Mouse (Mus musculus) lung, adult 18-20 months (tissue): Measurements from ENCODE around the gene Sltm.
"Not testable (repeated sequence)": the region's sequence is repeated elsewhere in the genome, so short reads cannot be mapped to it uniquely, and the experiment has no call there.

Source experiments
- DNase-seq, 2 experiments: peaks; one replicate each; pipeline ENCODE4 v3.0.0; 2022; ENCODE audit warnings: mixed read lengths in 2 of 2

Gene Sltm

DNA sequence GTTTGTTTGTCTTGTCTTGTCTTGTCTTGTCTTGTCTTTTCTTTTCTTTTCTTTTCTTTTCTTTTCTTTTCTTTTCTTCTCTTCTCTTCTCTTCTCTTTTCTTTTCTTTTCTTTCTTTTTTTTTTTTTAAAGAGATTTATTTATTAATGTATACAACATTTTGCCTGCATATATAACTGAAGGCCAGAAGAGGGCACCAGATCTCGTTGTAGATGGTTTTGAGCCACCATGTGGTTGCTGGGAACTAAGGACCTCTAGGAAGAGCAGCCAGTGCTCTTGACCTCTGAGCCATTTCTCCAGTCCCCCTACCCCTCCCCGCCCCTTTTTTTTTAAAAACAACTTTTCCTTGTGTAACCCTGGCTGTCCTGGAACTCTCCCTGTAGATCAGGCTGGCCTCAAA lies 9.7 kb downstream of the Sltm start:
- not testable (repeated sequence) for DNase-seq

DNA sequence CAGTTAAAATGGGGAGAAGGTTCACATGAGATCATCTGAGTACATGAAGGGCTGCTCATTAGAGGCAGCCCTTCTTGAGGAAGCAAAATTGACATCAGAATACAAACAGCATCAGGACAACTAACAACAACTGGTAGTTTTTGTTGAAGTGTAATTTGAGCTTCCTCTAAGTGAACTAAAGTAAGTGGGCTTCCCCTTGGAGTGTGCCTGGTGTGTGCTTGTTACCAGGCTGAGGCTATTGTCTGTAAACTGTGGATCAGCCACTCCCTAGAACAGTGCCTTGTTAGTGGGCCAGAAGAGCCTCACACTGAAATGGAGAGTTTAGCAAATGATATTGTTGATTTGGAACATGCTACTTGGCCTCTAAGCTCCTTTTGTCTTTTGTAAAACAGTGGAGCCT lies 12.9 kb downstream of the Sltm start:
- DNase-seq, result no peak

DNA sequence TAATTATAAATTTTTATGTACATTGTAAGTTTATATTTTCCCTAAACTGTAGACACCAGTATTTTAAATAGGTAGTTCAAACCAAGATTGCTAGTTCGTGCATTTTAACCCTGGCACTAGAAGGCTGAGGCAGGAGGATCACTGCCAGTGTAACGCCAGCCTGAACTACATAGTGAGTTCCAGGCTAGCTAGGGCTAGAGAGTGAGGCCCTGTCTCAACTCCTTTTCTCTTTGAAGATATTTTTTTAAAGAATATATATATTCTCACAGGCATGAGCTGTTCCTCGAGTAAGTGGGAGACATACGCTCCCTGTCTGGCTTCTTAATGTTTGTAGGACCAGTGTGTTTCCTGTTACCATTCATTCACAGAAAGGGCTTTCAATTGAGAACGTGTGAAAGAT lies 14.2 kb downstream of the Sltm start:
- no peak for DNase-seq

DNA sequence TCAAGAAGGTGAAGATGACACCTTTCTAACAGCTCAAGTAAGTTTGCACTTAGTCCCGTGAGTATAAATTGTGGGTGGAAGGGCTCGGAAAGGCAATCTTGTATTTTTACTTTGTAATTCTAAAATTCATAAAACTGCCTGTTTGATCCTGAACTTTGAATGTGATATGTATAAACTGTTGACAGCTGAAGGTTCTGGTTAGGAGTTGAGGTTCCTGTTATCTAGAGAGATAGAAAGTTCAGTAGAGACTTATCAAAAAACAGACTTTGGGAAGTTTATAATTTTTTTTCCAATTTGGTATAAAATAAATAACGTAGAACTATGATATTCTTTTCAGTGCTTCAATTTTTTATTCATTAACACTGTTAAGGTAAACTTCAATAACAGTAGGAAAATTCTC lies 20.3 kb downstream of the Sltm start:
- no peak for DNase-seq

DNA sequence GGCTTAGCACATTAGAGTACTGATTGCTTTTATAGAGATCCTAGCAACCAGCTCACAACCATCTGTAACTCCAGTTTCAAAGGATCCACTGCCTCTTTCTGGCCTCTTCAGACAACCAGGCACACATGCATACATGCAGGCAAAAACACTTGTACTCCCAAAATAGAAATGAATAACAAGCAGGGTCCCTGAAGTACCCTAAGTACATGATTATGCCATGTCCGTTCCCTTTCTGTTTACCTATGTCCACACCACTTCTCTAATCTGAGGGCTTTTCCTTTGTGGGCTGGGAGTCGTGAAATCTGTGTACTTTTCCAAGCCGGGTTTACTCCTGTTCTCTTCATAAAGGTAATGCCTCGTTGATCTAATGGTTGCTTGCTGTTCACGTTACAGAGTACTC lies 25.1 kb downstream of the Sltm start:
- DNase-seq, result peak; percentile 15 to 48

DNA sequence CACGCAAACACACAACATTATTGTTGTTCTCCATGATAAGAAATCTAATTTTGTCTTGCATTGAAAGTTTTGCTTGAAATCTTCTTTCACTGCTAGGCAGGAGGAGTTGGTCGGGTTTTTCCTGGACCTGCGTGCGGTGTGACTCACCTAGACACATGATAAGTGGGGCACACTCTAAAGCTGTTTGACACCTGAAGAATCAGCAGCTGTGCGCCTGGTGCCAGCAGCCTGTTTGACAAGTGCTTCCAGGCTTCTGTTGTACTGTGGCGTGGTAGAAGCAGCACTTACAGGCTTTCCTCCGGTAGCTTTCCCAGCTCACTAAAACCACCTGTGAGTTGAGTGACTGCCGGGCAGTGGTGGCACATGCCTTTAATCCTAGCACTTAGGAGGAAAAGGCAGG lies 27.8 kb downstream of the Sltm start:
- peak; percentile 36 to 59 for DNase-seq

DNA sequence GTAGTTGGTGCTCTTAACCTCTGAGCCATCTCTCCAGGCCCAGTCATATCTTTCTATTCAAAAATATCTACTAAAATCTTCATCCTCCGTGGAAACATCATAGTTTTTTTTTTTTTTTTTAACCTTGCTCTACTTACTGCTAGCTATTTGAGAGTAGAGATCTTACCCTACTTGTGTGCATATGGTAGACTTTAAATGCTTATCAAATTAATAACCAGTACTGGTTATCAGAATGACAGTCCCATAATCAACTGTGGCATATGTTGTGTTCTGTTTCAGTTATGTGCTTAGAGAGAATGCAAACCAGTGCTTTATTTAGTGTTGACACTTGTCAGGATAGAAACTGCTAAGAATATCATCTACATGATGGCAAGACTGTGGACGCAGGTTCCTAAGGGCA lies 35.6 kb downstream of the Sltm start:
- no peak for DNase-seq

DNA sequence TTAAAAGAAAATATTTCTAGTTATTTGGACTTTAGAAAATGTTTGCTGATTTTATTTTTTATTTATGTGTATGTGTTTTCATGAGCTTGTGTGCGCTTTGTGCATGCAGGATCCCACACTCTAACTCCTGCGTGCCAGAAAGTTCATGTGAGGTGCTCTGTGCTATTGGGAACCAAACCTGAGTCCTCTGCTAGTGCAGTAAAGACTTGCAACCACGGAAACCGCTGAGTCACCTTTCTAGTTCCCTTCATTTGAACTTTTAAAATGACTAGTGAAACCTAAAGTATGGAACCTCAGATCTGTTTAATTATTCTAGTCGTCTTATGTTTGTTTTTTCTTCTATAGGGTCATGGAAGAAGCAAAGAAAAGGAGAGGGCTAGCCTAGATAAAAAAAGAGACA lies 38.4 kb downstream of the Sltm start:
- no peak for DNase-seq

DNA sequence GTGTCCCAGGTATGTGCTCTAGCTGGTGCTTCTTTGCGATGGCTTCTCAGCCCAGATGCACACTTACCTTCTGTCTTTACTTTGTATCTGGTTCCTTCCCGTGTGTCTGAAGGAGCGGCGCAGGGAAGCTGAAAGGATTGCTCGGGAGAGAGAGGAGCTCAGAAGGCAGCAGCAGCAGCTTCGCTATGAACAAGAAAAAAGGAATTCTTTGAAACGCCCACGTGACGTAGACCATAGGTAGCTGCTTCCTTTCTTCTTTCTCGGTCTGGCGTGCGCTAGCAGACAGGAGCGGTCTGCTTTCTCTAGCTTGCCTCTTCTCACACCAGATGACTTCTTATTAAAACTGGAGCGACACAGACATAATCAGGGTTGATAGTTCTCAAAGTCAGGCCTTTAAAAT lies 42.1 kb downstream of the Sltm start:
- no peak for DNase-seq

DNA sequence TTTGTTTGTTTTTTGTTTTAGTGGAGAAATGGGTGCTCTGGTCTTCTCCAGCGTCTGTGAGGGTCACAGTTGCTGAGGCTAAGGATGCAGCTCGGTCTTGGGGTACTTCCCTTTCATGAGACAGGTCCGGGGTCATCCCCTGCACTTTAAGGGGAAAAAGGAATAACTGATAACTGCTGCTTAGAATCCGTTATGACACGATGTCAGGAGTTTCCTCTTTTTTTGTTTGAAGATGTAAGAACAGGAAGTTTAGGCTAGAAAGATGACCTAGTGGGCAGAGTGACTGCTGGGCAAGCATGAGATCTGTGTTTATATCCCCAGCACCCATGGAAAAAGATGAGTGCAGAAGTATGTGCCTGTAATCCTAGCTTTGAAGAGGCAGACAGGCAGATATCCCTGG lies 42.6 kb downstream of the Sltm start:
- no peak for DNase-seq

DNA sequence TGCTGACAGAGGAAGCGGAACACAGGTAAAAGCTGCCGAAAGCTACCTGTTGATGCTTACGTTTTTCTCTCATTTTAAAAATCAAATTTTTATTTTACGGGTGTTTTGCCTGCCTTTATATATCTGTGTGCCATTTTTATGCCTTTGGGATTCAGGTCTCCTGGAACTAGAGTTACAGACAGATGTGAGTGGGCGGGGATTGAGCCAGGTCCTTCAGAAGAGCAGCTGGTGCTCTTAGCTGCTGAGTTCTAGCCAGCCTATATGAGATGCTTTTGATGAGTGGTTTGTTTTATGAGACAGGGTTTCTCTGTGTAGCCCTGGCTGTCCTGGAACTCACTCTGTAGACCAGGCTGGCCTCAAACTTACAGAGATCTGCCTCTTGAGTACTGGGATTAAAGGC lies 44.6 kb downstream of the Sltm start:
- no peak for DNase-seq

DNA sequence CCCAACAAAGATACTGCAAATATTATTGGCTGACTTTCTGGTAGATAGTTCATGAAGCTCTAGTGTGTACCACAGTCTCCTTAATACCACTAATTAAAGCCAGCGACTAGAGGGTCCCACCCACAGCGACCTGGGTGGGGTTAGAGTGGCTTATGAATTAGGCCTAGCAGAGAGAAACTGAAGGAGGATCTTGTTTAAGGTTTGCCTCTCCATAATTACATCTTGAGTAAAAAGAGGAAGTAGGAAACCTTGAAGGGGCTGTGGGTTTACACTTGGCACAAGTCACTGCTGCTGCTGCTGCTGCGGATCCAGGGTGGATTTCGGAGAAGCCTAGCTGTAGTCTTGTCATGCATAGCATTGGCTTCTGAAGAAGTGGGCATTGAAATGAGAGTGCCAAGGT lies 48.2 kb downstream of the Sltm start:
- DNase-seq, result no peak

DNA sequence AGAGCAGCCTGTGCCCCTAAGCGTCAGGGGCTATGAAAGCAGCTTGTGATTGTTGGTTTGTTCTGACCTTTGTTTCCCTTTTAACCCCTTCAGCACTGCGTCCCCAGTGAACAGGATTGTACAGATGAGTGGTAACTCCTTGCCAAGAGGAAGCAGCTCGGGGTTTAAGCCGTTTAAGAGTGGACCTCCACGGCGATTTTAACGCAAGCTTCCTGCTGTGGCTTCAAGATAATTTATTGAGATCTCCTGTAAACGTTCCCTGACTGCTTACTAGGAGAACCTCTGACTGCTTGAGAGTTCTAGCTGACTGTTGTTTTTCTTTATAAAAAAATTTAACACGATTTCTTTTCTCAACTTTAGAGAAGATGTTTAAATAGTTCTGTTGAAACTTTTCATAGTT lies 48.9 kb downstream of the Sltm start:
- no peak for DNase-seq

DNA sequence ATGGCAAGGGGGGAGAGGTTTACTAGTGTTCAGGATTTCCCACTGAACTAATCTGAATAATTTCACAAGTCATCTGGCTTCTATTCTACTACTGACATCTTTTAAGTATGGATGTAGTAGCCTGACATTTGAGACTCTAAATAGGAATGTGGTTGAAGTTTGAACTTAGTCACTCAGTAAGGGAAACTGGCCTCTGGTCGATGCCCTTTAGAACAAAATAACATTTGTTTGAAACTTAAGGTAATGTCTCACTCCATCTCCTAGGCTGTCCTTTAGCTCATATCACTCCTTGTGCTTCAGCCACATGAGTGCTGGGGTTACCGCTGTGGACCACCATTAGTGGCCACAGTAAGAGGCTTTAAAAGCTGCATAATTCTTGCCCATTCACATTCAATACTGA lies 55.7 kb downstream of the Sltm start:
- DNase-seq, result no peak

DNA sequence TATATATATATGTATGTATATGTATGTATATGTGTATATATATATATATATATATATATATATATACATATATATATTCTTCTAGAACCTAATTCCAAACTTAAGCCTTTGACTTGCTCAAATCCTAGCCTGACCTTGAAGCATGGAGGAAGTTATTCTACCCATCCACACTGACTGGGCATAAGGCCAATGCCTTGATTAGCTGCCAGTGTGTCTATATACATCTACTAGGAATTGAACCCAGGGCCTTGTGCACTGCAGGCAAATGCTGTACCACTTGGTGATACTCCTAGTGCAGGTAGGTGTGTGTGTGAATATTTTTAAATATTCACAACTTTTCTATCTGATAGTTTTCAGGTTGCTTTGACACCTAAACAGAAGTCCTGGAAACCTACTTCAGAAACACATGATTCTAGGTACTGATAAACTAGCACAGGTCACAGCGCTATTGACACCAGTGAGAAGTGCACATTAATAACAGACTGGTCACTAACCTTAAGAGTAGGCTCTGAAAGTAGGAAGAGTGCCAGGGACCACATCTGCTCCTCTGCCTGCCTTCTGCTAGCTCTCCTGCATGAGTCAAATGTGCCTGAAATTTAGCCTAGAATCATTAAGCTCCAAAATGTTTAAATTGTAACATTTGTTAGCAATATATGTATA lies 59.8 kb downstream of the Sltm start:
- no peak for DNase-seq

DNA sequence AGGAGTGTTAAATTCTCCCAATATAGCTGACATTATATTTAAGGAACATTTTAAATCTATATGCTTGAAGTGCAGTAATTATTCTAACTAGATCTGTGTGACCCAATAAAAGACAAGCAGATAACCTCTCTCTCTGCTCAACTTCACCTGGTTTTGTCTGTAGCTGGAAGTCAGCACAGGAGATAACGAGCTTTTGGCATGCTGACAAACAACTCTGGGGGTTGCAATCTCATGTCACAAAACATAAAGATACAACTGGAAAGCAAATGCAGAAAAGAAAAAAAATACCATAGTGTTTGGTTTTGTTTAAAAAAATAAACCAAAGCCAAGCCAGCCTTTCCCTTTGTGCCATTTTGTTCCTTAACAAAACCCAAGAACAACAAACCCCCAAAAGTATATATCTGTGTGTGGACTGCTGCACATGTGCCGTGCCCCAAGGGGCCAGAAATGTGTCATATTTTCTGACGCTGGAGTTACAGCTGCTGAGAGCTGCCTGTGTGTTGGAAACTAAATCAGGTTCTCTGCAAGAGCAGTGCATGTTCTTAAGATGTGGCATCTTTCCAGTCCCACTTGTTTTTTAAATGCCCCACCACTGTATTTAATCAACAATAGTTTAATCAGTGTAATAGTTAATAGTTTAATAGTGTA lies 68.6 kb downstream of the Sltm start:
- DNase-seq, result no peak

DNA sequence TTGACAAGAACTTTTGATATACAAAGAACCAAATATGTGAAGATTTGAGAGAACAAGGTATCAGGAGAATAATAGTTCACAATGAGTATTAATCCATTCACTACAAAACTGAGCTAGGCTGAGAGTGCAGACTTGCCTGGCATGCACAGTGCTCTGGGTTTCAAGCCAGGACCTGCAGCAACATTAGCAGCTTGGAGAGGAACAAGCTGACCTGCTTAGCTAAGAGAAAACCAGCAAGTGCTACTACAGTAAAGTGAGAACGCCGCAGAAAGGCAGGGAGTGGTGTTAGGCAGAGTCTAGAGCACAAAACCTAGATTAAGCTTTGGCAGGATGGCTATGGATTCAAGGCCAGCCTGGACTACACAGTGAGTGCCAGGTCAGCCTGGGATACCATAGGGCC lies 87.2 kb downstream of the Sltm start:
- peak in 1 of 2 experiments; percentile 18 for DNase-seq

DNA sequence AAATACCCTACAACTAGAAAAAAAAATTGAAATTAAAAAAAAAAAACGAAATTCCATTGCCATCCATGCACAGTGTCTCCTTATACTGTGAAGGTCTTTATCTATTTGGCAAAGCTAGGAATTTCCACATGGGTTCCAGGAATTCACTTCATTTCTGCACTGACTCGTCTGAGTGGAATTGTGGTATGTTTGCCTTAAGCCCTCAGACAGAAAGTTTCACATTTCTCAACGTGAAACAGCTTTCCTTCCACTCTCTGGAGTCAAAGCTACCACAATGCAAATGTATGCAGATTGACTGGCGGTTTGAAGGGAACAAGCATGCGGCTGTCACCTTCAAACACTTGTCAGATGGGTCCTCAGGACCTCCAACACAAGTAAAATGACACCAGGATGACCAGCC lies 89.1 kb downstream of the Sltm start:
- peak in 1 of 2 experiments; percentile 14 for DNase-seq

DNA sequence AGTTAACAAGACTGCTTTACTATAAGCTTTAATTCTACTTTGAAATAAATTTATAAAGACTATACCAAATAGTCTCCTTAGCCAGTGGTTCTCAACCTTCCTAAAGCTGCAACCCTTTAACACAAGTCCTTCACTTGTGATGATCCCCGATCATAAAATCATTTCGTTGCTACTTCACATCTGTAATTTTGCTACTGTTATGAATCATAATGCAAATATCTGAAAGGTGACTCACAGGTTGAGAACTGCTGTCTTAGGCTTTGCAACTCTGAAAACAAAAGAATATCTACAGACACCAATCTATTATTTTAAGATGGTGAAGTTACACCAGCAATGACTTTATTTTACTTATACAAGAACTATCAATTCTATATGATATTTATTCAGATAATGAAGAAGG lies 94.2 kb downstream of the Sltm start:
- DNase-seq, result no peak
